Mouse (Mus musculus) gastrocnemius, adult 2 months (tissue): ENCODE results near the gene Gm11077. TPM values are rescaled to one million over a fixed set of nuclear protein-coding genes. Genes with fewer than 3 reads are reported as not detected.

ENCODE experiments used
- DNase-seq: peaks from one replicate; pipeline ENCODE4 v3.0.0; 2022
- H3K27ac ChIP-seq: fragments of 200-600 bp; 2 replicates; pipeline ENCODE4 v1.8.1; 2022; ENCODE audit warnings: mild to moderate bottlenecking
- H3K4me3 ChIP-seq: fragments of 200-600 bp; 2 replicates; pipeline ENCODE4 v1.8.1; 2022; ENCODE audit warnings: mild to moderate bottlenecking, moderate library complexity
- CTCF ChIP-seq: fragments of 200-600 bp; IDR thresholded peaks from 2 replicates; pipeline ENCODE4 v1.8.1; 2022; ENCODE audit warnings: antibody characterized with exemption, mild to moderate bottlenecking, moderate library complexity
- intact Hi-C: fragments of 180-260 bp; cut with DNase I; formaldehyde crosslinking; loops from one replicate; pipeline ENCODE4 v1.15.1; 2025
- total RNA-seq, 2 experiments: library from RNA; stranded (reverse); gene quantifications; 2 replicates each; pipeline ENCODE4 v1.2.3; 2021

The Gm11077 gene
- total RNA-seq, 2 experiments from 2014 or later: not detected

- Histone ChIP-seq H3K4me3 (no peak overlapping the region), H3K27ac (no peak overlapping the region)
- TF ChIP-seq CTCF: no peak
- intact Hi-C loops: loop anchor here (5.0 to 10.0 kb wide), 4 partner anchors 62 to 235 kb away; no protein-coding TSS in a partner anchor
- no peak for DNase-seq
Observed at GRCm38 (mm10) chr6:140709415-140710107, 19.5 kb upstream of the Gm11077 start.

DNA sequence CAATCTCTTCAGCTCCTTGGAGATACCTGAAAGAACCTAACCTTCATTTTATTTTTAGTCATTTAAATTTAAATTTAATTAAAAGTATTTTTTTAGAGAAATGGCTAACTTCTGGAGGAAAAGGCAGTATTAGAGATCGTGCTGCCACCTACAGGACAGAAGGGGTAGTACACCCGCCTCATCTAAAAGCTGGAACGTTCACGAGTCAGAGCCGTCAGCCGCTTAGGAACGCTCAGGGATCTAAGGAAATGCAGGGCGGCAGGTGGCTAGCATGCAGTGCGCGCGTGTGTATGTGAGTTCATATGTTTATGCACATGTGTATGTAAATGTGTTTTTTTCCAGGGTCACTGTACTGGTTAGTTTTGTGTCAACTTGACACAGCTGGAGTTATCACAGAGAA is 16.3 kb upstream of the Gm11077 start:
- no peak overlapping the region for H3K4me3 ChIP-seq
- intact Hi-C loops: loop anchor here (5.0 to 10.0 kb wide), 3 partner anchors 65 to 142 kb away; no protein-coding TSS in a partner anchor
- peak; percentile 99; the same call in 1 of the 2 replicates for TF ChIP-seq CTCF
- H3K27ac ChIP-seq: no peak overlapping the region
- DNase-seq: peak; percentile 59

- DNase-seq: peak; percentile 71
- Histone ChIP-seq H3K27ac (no peak overlapping the region), H3K4me3 (no peak overlapping the region)
- peak; percentile 95; the same call in 1 of the 2 replicates for TF ChIP-seq CTCF
- intact Hi-C loops: loop anchor here (5.0 to 10.0 kb wide), 3 partner anchors 68 to 140 kb away; no protein-coding TSS in a partner anchor
Observed at GRCm38 (mm10) chr6:140714905-140715365, 14.1 kb upstream of the Gm11077 start.

DNA sequence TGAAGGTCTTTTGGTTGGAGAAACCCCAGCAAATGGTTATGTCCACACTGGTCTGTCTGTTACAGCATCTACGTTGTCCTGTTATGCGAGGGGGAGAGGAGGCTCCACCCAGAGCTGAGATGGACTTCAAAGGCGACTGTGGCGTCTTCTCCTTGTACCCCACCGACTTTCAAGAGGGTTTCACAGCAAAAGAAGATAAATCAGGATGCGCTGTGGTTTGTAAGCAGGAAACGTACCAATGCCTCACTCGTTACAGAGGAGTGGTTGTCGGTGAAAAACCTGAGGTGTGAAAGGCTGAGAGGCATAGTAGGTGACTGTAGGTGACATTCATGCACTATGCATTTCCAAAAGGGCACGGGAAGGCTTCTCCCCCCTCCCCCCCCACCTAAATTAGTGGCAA is 7.0 kb upstream of the Gm11077 start:
- intact Hi-C loops: no loop called here
- Histone ChIP-seq H3K27ac (no peak overlapping the region), H3K4me3 (no peak overlapping the region)
- TF ChIP-seq CTCF: no peak
- DNase-seq: no peak

- Histone ChIP-seq H3K4me3 (no peak overlapping the region), H3K27ac (no peak overlapping the region)
- intact Hi-C loops: no loop called here
- TF ChIP-seq CTCF: no peak
- no peak for DNase-seq
Observed at GRCm38 (mm10) chr6:140730669-140731401, 1.8 kb downstream of the Gm11077 start.

DNA sequence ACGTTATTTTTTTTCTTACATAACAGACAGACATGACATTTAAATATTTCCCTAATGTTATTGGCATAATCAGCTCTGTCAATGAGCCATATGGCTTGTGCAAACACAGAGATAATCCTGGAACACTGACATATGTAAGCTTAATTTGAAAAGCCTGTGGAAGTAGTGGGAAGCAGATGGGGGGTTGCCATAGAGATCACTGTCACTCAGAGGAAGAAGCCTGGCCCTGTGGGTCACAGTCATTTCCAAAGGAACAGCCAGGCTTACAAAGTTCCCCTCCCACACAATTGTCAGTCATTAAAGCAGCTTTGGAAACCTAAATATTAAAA is 2.3 kb downstream of the Gm11077 start:
- Histone ChIP-seq H3K4me3 (no peak overlapping the region), H3K27ac (no peak overlapping the region)
- DNase-seq: no peak
- intact Hi-C loops: no loop called here
- no peak for TF ChIP-seq CTCF

GRCm38 (mm10) chr6:140732971-140733640 is 4.0 kb downstream of the Gm11077 start:
- H3K27ac ChIP-seq: no peak overlapping the region
- peak overlapping the region; percentile 63 for H3K4me3 ChIP-seq
- TF ChIP-seq CTCF: no peak
- intact Hi-C loops: no loop called here
- no peak for DNase-seq

DNA sequence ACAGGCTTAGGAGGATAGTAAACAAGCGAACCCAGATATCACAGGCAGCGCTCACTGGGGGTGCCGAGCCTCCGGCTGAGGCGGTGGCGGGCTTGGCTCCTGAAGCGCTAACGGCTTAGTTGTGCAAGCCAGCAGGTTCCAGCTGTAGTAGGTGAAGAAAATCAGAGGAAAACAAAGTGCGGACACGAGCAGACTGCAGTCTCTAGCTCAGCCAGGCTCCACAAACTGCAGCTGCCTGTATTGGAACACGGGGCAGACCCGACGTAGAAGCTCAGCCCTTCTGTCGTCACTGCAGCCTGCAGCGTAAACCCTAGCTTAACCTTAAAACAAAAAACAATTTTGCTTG is 4.5 kb downstream of the Gm11077 start:
- peak; percentile 25 for DNase-seq
- intact Hi-C loops: no loop called here
- Histone ChIP-seq H3K27ac (no peak overlapping the region), H3K4me3 (peak overlapping the region; percentile 63)
- no peak for TF ChIP-seq CTCF

GRCm38 (mm10) chr6:140745586-140745985 is 16.5 kb downstream of the Gm11077 start:
- no peak overlapping the region for H3K4me3 ChIP-seq
- intact Hi-C loops: no loop called here
- TF ChIP-seq CTCF: no peak
- no peak for DNase-seq
- no peak overlapping the region for H3K27ac ChIP-seq

GRCm38 (mm10) chr6:140747591-140747990 is 18.5 kb downstream of the Gm11077 start:
- intact Hi-C loops: no loop called here
- DNase-seq: no peak
- no peak for TF ChIP-seq CTCF
- Histone ChIP-seq H3K27ac (no peak overlapping the region), H3K4me3 (no peak overlapping the region)

- intact Hi-C loops: no loop called here
- no peak for DNase-seq
- H3K27ac ChIP-seq: peak overlapping the region; percentile 60
- no peak for TF ChIP-seq CTCF
- H3K4me3 ChIP-seq: no peak overlapping the region
Observed at GRCm38 (mm10) chr6:140750371-140751080, 21.4 kb downstream of the Gm11077 start.

DNA sequence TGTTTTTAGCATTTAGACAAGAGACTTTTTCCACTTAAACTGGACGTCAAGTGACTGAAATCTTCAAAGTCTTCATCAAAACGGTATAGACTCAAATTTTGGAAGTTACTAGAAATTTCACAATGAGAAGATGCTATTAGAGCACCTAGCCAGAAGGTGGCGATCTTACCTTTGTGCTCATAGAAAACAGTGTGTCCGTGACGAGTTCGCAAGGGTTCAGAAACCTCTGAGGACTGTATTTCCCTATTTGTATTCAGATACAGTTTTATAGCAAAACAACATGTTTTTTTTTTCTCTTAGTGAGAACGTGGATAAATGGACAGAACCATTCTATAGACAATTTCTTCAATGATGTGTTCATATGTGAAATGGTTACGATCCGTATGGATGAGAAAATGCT is 37.3 kb downstream of the Gm11077 start:
- intact Hi-C loops: loop anchor here (1.0 to 5.0 kb wide), 3 partner anchors 87 to 811 kb away; no protein-coding TSS in a partner anchor
- peak; percentile 24 for DNase-seq
- Histone ChIP-seq H3K27ac (no peak overlapping the region), H3K4me3 (peak overlapping the region; percentile 26)
- TF ChIP-seq CTCF: peak; percentile 82
